Mouse (Mus musculus) T-helper 17 cell (primary cell): ENCODE data around the gene Lats1.

Experiments
- in situ Hi-C, 2 experiments: fragments of 300-600 bp; cut with MboI, MseI; formaldehyde crosslinking; loops; 1 replicate in 1 of 2; 2 replicates in 1 of 2; pipeline ENCODE4 v1.15.1; 2025; ENCODE audit warnings: high pct_unique_total_duplicates in 2 of 2

Gene Lats1

GRCm38 (mm10) chr10:7680731-7681301, at the start of gene Lats1, which contains the start of gene Pcmt1:
Gene Lats1, plus strand, starts transcription at chr10:7681214.
Gene Pcmt1, minus strand, starts transcription at chr10:7681136.
- in situ Hi-C loops: no loop called here

- in situ Hi-C loops: no loop called here
These were observed 40.6 kb upstream of the Lats1 start for GRCm38 (mm10) chr10:7640366-7640765.

GRCm38 (mm10) chr10:7645911-7646310, 35.1 kb upstream of the Lats1 start:
- in situ Hi-C loops: no loop called here

GRCm38 (mm10) chr10:7649059-7649458, 32.0 kb upstream of the Lats1 start:
- in situ Hi-C loops: no loop called here

GRCm38 (mm10) chr10:7651057-7651456, 30.0 kb upstream of the Lats1 start:
- in situ Hi-C loops: loop anchor here in 1 of 2 experiments (25.0 kb wide), 1 partner anchor 1839 kb away; the partner anchor contains the start of genes Fbxo5 and Mtrf1l

- in situ Hi-C loops: loop anchor here (10.0 to 25.0 kb wide), 2 partner anchors 678 to 1850 kb away; partner anchors contain the start of genes Fbxo5 (in 1 of the 2) and Mtrf1l (in 1 of the 2)
These were observed 18.4 kb upstream of the Lats1 start for GRCm38 (mm10) chr10:7662471-7663141.

- in situ Hi-C loops: loop anchor here (10.0 to 25.0 kb wide), 2 partner anchors 679 to 1851 kb away; partner anchors contain the start of genes Fbxo5 (in 1 of the 2) and Mtrf1l (in 1 of the 2)
These were observed 17.6 kb upstream of the Lats1 start for GRCm38 (mm10) chr10:7663159-7664026.

DNA sequence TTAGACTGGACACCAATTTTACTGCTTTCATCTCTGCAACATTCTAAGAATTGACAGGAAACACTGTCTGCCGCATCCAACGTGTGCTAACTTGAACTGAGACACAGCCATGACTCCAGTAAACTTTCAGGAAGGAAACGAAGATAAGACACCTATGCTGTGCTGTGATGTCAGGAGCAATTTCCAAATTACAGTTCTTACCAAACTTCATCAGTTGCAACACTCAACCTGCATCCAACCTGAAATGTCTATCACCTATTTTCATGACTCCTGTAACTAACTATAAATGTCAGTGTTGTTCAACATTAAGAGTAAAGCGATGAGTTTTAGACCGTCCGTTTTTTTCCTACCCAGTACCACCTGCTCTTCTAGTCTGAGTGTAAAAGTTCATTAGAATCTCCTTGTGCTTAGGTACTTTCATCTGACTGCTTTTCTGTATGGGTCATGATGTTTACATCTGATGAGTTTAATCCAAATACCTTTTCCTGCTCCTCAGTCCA, 16.9 kb upstream of the Lats1 start:
- in situ Hi-C loops: loop anchor here (10.0 to 25.0 kb wide), 2 partner anchors 679 to 1852 kb away; partner anchors contain the start of genes Fbxo5 (in 1 of the 2) and Mtrf1l (in 1 of the 2)

GRCm38 (mm10) chr10:7664889-7665288, 16.1 kb upstream of the Lats1 start:
- in situ Hi-C loops: loop anchor here (10.0 to 25.0 kb wide), 2 partner anchors 680 to 1853 kb away; partner anchors contain the start of genes Fbxo5 (in 1 of the 2) and Mtrf1l (in 1 of the 2)

GRCm38 (mm10) chr10:7667342-7667802, 13.6 kb upstream of the Lats1 start, which contains the start of gene Nup43:
Gene Nup43, plus strand, starts transcription at chr10:7667503.
- in situ Hi-C loops: loop anchor here (10.0 to 25.0 kb wide), 2 partner anchors 683 to 1855 kb away; partner anchors contain the start of genes Fbxo5 (in 1 of the 2) and Mtrf1l (in 1 of the 2)

DNA sequence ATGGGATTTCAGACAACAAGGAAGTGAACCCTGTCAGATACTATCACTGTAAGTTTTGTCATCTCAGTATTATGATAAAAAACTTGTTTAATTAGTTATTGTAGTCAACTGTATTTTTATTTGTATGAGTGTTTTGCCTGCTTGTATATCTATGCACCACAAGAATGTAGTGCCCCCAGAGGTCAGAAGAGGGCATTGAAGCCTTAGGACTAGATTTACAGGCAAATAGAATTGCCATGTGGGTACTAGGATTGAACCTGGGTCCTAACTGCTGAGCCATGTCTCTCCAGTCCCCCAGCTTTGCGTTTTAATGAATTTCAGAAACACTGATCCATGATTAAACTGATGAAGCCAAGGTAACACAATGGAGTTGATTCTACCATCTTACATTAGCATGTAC, 7.3 kb upstream of the Lats1 start:
- in situ Hi-C loops: loop anchor here in 1 of 2 experiments (25.0 kb wide), 1 partner anchor 1861 kb away; the partner anchor contains the start of genes Fbxo5 and Mtrf1l

GRCm38 (mm10) chr10:7681343-7682025, 470 bp downstream of the Lats1 start:
- in situ Hi-C loops: no loop called here

DNA sequence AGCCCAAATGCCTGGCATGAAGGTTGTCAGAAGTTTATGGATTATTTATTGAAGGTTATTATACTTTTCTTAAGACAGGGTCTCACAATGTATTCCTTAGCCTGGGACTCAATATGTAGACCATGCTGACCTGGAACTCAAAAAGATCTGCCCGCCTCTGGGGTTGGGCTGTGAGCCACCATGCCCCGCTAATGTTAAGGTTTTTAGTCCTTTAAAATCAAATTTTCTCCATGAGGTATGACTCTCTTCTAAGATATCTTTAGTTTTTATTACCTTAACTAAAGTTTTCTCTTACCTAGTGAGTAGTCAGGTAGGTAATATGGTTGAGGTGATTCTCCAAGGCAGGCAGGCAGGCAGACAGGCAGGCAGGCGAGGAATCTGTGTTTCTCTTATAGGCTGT, 1.2 kb downstream of the Lats1 start:
- in situ Hi-C loops: no loop called here

DNA sequence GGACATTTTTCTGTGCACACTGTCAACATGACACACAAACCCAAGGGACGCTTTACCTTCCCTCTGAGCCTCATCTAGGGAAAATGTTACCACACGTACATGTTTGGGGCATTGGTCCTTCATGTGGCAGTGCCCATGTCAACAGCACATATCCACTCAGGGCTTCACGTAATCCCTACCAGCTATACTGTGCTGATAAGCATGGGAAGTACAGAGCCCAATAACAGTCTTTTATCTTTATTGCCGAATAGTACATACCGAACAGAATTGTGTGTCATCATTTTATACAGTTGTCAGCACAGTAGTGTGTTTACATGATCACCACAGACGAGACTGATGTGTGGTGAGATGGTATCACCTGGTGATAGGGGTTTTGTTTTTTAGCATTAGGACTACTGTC, 5.9 kb downstream of the Lats1 start:
- in situ Hi-C loops: loop anchor here in 1 of 2 experiments (5.0 kb wide), 1 partner anchor 35 kb away; no protein-coding TSS in a partner anchor

GRCm38 (mm10) chr10:7695286-7695685, 14.3 kb downstream of the Lats1 start:
- in situ Hi-C loops: no loop called here

DNA sequence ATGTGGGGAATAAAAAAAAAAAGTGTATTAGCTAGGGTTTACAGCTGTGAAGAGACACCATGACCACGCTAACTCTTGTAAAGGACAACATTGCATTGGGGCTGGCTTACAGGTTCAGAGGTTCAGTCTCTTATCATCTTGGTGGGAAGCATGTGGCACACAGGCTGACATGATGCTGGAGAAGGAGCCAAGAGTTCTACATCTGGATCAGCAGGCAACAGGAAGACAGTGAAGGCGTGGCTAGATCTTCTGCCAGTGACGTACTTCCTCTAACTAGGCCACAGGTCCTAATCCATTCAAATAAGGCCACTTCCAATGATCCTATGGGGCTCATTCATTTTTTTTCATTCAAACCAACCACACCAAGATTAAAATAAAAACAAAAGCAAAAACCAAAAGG, 19.1 kb downstream of the Lats1 start:
- in situ Hi-C loops: no loop called here

- in situ Hi-C loops: no loop called here
These were observed 21.6 kb downstream of the Lats1 start for GRCm38 (mm10) chr10:7702586-7702985.

DNA sequence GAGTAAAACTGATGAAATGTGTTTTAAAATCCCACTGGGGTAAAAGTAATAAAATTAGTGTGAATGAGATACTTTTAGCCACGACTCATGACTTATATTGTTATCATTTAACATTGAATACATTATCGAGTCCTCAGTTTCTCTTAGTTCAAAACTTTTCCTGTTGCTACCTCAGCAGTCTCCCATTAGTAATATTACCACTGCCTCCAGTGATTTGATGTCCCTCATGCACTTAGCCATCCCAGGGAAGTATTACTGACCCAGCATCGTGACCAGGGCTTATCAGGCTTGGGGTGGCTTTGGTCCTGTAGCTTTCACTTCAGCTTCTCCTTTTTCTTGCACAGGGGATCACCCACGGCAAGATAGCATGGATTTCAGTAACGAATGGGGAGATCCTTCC, 29.1 kb downstream of the Lats1 start:
- in situ Hi-C loops: loop anchor here in 1 of 2 experiments (10.0 kb wide), 1 partner anchor 215 kb away; no protein-coding TSS in a partner anchor

DNA sequence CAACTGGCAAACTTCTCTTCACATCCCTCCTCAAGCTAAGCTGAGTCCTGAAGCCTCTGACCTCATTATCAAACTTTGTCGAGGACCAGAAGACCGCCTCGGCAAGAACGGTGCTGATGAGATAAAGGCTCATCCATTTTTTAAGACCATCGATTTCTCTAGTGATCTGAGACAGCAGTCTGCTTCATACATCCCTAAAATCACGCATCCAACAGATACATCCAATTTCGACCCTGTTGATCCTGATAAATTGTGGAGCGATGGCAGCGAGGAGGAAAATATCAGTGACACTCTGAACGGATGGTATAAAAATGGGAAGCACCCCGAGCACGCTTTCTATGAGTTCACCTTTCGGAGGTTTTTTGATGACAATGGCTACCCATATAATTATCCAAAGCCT, 31.5 kb downstream of the Lats1 start:
- in situ Hi-C loops: loop anchor here in 1 of 2 experiments (10.0 kb wide), 1 partner anchor 218 kb away; no protein-coding TSS in a partner anchor

DNA sequence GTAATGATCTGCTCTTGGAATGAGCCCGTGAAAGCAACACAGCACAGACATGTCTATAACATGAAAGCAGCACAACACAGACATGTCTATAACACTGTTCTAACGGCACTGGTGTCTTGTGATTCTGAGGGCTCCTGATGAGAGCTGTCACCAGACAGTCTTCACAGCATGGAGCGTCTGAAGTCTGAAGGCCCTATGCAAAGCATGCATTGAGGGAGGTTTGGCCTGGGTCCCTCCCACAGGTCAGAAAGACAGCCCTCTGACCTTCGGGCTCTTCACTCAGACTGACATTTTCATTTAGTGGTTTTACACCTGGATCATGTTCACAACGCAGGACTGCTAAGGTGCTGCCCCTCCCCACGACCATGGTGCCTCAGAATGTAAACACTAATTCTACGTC, 34.0 kb downstream of the Lats1 start:
- in situ Hi-C loops: loop anchor here in 1 of 2 experiments (10.0 kb wide), 1 partner anchor 220 kb away; no protein-coding TSS in a partner anchor
